9 mouse cellular contexts compared by ENCODE assay signal in the genomic region with DNA sequence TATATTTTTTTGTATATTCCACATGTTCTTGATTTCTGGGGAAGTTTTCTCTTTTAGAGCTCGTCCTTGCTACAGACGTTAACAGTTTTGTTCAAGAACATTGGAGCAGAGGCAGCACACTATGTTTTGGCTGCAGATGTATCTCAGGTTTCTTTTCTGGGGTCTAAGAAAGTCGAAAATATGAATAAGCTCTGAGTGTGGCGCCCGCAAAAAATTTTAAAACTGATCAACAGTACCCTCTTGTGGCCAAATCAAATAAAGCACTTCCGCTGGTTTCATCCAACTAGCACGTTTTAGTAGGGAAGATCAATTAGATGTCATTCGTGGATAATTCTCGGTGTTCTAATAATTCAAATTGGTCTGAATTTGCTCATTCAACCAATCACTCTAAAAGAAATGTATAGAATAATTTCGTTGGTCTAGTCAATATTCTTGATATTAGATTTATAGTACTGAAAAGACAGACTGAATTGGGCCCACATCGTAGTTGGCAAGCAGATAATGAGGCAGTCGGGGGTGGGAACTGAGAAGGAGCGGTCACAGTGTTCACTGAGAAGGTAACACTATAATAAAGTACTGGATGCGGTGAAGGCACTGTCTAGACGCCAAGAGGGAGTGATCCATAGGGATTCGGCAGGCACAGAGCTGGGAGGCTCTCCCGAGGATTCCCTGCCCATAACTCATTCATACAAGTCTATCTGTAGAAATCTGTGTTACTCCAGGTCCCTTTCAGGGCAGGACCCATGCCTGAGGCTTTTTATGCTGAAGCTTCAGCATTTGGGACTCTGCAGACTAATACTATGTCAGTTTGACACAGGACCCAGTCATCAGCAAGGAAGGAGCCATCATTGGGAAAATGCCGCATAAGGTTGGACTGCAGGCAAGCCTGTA. TPM values are rescaled to one million over a fixed set of nuclear protein-coding genes. Genes with fewer than 3 reads are reported as not detected.
DNase-seq lines count a peak whose midpoint lies in the region; ATAC-seq and TF ChIP-seq lines count a peak whose summit lies in the region.
"Had no signal": no experiment of that assay in that cellular context is flagged by ENCODE, and none has a peak within 500 bp of the region (broad histone marks: within the 10 kb centered on the region; RNA-seq: fewer than 3 reads in every experiment).

No protein-coding gene starts in this region.

- no peak for ATAC-seq in cerebellum, adult (ENCODE audit: insufficient number of reproducible peaks, low FRiP score, low TSS enrichment)
- peak; percentile 73 for ATAC-seq in hindbrain, embryonic 16.5 days

- H3K27ac ChIP-seq in cerebellum, adult 2 months (ENCODE audit: insufficient read depth, low read length), result no peak overlapping the region
- H3K27ac ChIP-seq in hindbrain, embryonic 16.5 days (ENCODE audit: low read depth, low read length), result no peak overlapping the region

- peak overlapping the region; percentile 31; the same call in 1 of the 2 replicates for H3K4me2 ChIP-seq in hindbrain, embryonic 16.5 days (ENCODE audit: low read length)

- H3K4me1 ChIP-seq in cerebellum, adult 2 months (ENCODE audit: control insufficient read depth, insufficient read depth, low read length), result no peaks in the 10 kb centered on the region
- peaks cover 4% of the 10 kb centered on the region; the same call in 1 of the 2 replicates for H3K4me1 ChIP-seq in hindbrain, embryonic 16.5 days (ENCODE audit: control insufficient read depth, insufficient read depth, low read depth, low read length)
- H3K4me1 ChIP-seq: megakaryocyte, embryonic 14.5 days had no signal

- peak in 1 of 2 experiments; percentile 20 for DNase-seq in cerebellum, adult 2 months
- peak; percentile 6 for DNase-seq in thymus, postnatal 4 days
- DNase-seq in thymus, postnatal 10 days (ENCODE audit: low spot score in 2 of 2), result no peak
- peak; percentile 32 to 37 for DNase-seq in left cerebral cortex, postnatal 36 days (ENCODE audit: low spot score in 2 of 2)
- peak; percentile 67 for DNase-seq in retina, postnatal 1 day
- DNase-seq in adrenal gland, adult 2 months, result no peak

- no peaks in the 10 kb centered on the region for H3K9me3 ChIP-seq in hindbrain, embryonic 16.5 days (ENCODE audit: control insufficient read depth, low read length)
- H3K9me3 ChIP-seq: megakaryocyte, embryonic 14.5 days had no signal

- no peak for TF ChIP-seq POLR2A in cerebellum, adult 2 months (IDR thresholded peaks at IDR 0.05; ENCODE audit: borderline replicate concordance, insufficient read depth, low read length)

- TF ChIP-seq CTCF in cerebellum, adult 2 months (IDR thresholded peaks at IDR 0.05; ENCODE audit: borderline replicate concordance, insufficient read depth, low read depth, low read length), result peak; percentile 23; the same call in 1 of the 2 replicates

- intact Hi-C loops in left cerebral cortex, postnatal 36 days (cut with DNase I), result loop anchor here (2.0 to 10.0 kb wide), 4 partner anchors 500 to 798 kb away; no protein-coding TSS in a partner anchor

- 33% methylated on average over 18 of the region's 18 CpGs for WGBS in cerebellum, adult 2 months
- 41% methylated on average over 18 of the region's 18 CpGs for WGBS in hindbrain, embryonic 16.5 days

- H3K9ac ChIP-seq in hindbrain, embryonic 16.5 days (ENCODE audit: low read depth, low read length), result no peak overlapping the region

- H3K36me3 ChIP-seq in hindbrain, embryonic 16.5 days (ENCODE audit: control insufficient read depth, insufficient read depth, low read length), result no peaks in the 10 kb centered on the region

- no peaks in the 10 kb centered on the region for H3K27me3 ChIP-seq in cerebellum, adult 2 months (ENCODE audit: control insufficient read depth, insufficient read depth, low read length)
- no peaks in the 10 kb centered on the region for H3K27me3 ChIP-seq in hindbrain, embryonic 16.5 days (replicated peaks; ENCODE audit: control insufficient read depth, insufficient read depth, low read length)
- H3K27me3 ChIP-seq: megakaryocyte, embryonic 14.5 days had no signal

- H3K4me3 ChIP-seq in cerebellum, adult 2 months (replicated peaks; ENCODE audit: insufficient read depth, low read depth, low read length), result no peak overlapping the region
- no peak overlapping the region for H3K4me3 ChIP-seq in hindbrain, embryonic 16.5 days (ENCODE audit: low read length)
- H3K4me3 ChIP-seq: megakaryocyte, embryonic 14.5 days had no signal

RNA-seq across cellular contexts. Expression of gene Tmco5b, which starts 17.1 kb away (rescaled TPM):
- polyA plus RNA-seq in cerebellum, adult 2 months (2012; rRNA removed), result 0.11 and 0.21 TPM in 2 replicates
- not detected in 2 replicates for polyA plus RNA-seq in hindbrain, embryonic 16.5 days (2015; fragmentation: Nextera tagmentation; extraction: Ambion mirVana)
- total RNA-seq in left cerebral cortex, postnatal 36 days (2021), result not detected
- not detected for total RNA-seq in adrenal gland, adult 2 months (2021)
- not detected in 2 replicates for polyA plus RNA-seq in adrenal gland, adult 2 months (2012; rRNA removed)

RNA-seq across cellular contexts. Expression of gene Fmn1, which starts 24.9 kb away (rescaled TPM):
- polyA plus RNA-seq in cerebellum, adult 2 months (2012; rRNA removed), result 3.1 and 3.4 TPM in 2 replicates
- 0.40 and 0.61 TPM in 2 replicates for polyA plus RNA-seq in hindbrain, embryonic 16.5 days (2015; fragmentation: Nextera tagmentation; extraction: Ambion mirVana)
- 10 to 100 TPM; 38.3 to 45.8 TPM for total RNA-seq in left cerebral cortex, postnatal 36 days (2021)
- 1 to 10 TPM; 2.4 to 4.2 TPM for total RNA-seq in adrenal gland, adult 2 months (2021)
- 0.28 and 0.70 TPM in 2 replicates for polyA plus RNA-seq in adrenal gland, adult 2 months (2012; rRNA removed)

Comparison
In these comparisons a context has a peak if more than half of its experiments do, and no peak if none do; other contexts are left out.
1. DNase-seq: peak in thymus, postnatal 4 days (single experiment), left cerebral cortex, postnatal 36 days (2 of 2) and retina, postnatal 1 day (single experiment); none in thymus, postnatal 10 days (0 of 2) and adrenal gland, adult 2 months (single experiment).